Mouse (Mus musculus) ovary, postnatal 10 days (tissue): ENCODE measurements at regions not wholly inside any gene's neighbourhood (a gene's known extent, or its start where the extent isn't known, plus 50 kb on each side); places are given as distances from the start of the nearest gene placed in this dataset.
"Not testable (repeated sequence)": the region's sequence is repeated elsewhere in the genome, so short reads cannot be mapped to it uniquely, and the experiment has no call there.

Experiments used
- DNase-seq: peaks from one replicate; pipeline ENCODE4 v3.0.0; 2022; ENCODE audit warnings: low spot score

- DNase-seq, result no peak
Observed at GRCm38 (mm10) chr2:78418561-78419338, 449.2 kb upstream of the Ube2e3 start.

- DNase-seq, result no peak
Observed at GRCm38 (mm10) chr2:78416574-78417109, 451.3 kb upstream of the Ube2e3 start.

- no peak for DNase-seq
Observed at GRCm38 (mm10) chr2:78412985-78413384, 454.9 kb upstream of the Ube2e3 start.

- DNase-seq, result no peak
Observed at GRCm38 (mm10) chr2:78403890-78404289, 457.7 kb upstream of the Cwc22 start.

GRCm38 (mm10) chr2:78399236-78399635 lies 453.1 kb upstream of the Cwc22 start:
- no peak for DNase-seq

- no peak for DNase-seq
Observed at GRCm38 (mm10) chr2:78396924-78397323, 450.7 kb upstream of the Cwc22 start.

GRCm38 (mm10) chr2:78393090-78393489 lies 446.9 kb upstream of the Cwc22 start:
- DNase-seq, result no peak

- no peak for DNase-seq
Observed at GRCm38 (mm10) chr2:78392425-78392824, 446.2 kb upstream of the Cwc22 start.

GRCm38 (mm10) chr2:78388001-78388400 lies 441.8 kb upstream of the Cwc22 start:
- DNase-seq, result no peak

GRCm38 (mm10) chr2:78381234-78381633 lies 435.1 kb upstream of the Cwc22 start:
- DNase-seq, result no peak

GRCm38 (mm10) chr2:78331736-78332475 lies 385.7 kb upstream of the Cwc22 start:
- DNase-seq, result no peak

GRCm38 (mm10) chr2:78326091-78326490 lies 379.9 kb upstream of the Cwc22 start:
- no peak for DNase-seq

- DNase-seq, result no peak
Observed at GRCm38 (mm10) chr2:78322216-78322965, 376.2 kb upstream of the Cwc22 start.

- no peak for DNase-seq
Observed at GRCm38 (mm10) chr2:78311766-78312491, 365.8 kb upstream of the Cwc22 start.

- no peak for DNase-seq
Observed at GRCm38 (mm10) chr2:78309361-78309760, 363.2 kb upstream of the Cwc22 start.

- DNase-seq, result no peak
Observed at GRCm38 (mm10) chr2:78306897-78307296, 360.7 kb upstream of the Cwc22 start.

GRCm38 (mm10) chr2:78291665-78292064 lies 345.5 kb upstream of the Cwc22 start:
- no peak for DNase-seq

- DNase-seq, result no peak
Observed at GRCm38 (mm10) chr2:78284806-78285205, 338.6 kb upstream of the Cwc22 start.

- DNase-seq, result no peak
Observed at GRCm38 (mm10) chr2:78283605-78284004, 337.4 kb upstream of the Cwc22 start.

- DNase-seq, result not testable (repeated sequence)
Observed at GRCm38 (mm10) chr2:78281846-78282245, 335.7 kb upstream of the Cwc22 start.

- no peak for DNase-seq
Observed at GRCm38 (mm10) chr2:78280219-78280915, 334.2 kb upstream of the Cwc22 start.
